15 mouse cellular contexts compared by ENCODE assay signal in genomic region chr4:145846793-145847192, GRCm38 (mm10). TPM values are rescaled to one million over a fixed set of nuclear protein-coding genes. Genes with fewer than 3 reads are reported as not detected.
DNase-seq lines count a peak whose midpoint lies in the region; ATAC-seq and TF ChIP-seq lines count a peak whose summit lies in the region.
"Not testable (repeated sequence)": the region's sequence is repeated elsewhere in the genome, so short reads cannot be mapped to it uniquely, and the experiment has no call there.
"Had no signal": no experiment of that assay in that cellular context is flagged by ENCODE, and none has a peak within 500 bp of the region (broad histone marks: within the 10 kb centered on the region; RNA-seq: fewer than 3 reads in every experiment).

No protein-coding gene starts in this region.

- not testable (repeated sequence) for H3K4me2 ChIP-seq in embryonic facial prominence, embryonic 13.5 days; hindbrain, embryonic 12.5 days (replicated peaks); intestine, postnatal 0 days (replicated peaks; ENCODE audit: low read depth); limb, embryonic 14.5 days (replicated peaks; ENCODE audit: low read depth, low read length, severe bottlenecking); lung, embryonic 15.5 days; midbrain, postnatal 0 days (ENCODE audit: low read depth, low read length, poor library complexity, severe bottlenecking)

- ATAC-seq in embryonic facial prominence, embryonic 13.5 days (ENCODE audit: insufficient number of reproducible peaks, insufficient read depth, low FRiP score, low TSS enrichment, low read depth) = peak; percentile 64
- peak; percentile 49; the same call in 1 of the 2 replicates for ATAC-seq in hindbrain, embryonic 12.5 days (ENCODE audit: low FRiP score)
- ATAC-seq in intestine, postnatal 0 days = peak; percentile 23; the same call in 1 of the 2 replicates
- ATAC-seq in limb, embryonic 14.5 days (ENCODE audit: low FRiP score, low read depth) = peak; percentile 56
- ATAC-seq in lung, embryonic 15.5 days (ENCODE audit: borderline replicate concordance, extremely low read depth, low FRiP score, low TSS enrichment) = peak; percentile 57
- ATAC-seq in midbrain, postnatal 0 days (ENCODE audit: low FRiP score) = peak; percentile 64

- TF ChIP-seq CTCF in intestine, postnatal 0 days (IDR thresholded peaks at IDR 0.05; ENCODE audit: low read depth); midbrain, postnatal 0 days (IDR thresholded peaks at IDR 0.05): not testable (repeated sequence)

- H3K36me3 ChIP-seq in embryonic facial prominence, embryonic 13.5 days; heart, embryonic 10.5 days; hindbrain, embryonic 12.5 days; intestine, postnatal 0 days (ENCODE audit: control insufficient read depth, insufficient read depth); limb, embryonic 14.5 days (ENCODE audit: control insufficient read depth, insufficient read depth, low read length); lung, embryonic 15.5 days; midbrain, postnatal 0 days (ENCODE audit: insufficient read depth, low read length): not testable (repeated sequence)

- peak; percentile 45 for DNase-seq in heart, embryonic 10.5 days (ENCODE audit: low spot score)
- DNase-seq in limb, embryonic 14.5 days (ENCODE audit: low spot score) = peak; percentile 1
- not testable (repeated sequence) for DNase-seq in midbrain, postnatal 0 days (ENCODE audit: low spot score)
- DNase-seq in thymus, postnatal 0 days (ENCODE audit: low spot score) = peak; percentile 1

- H3K27ac ChIP-seq in embryonic facial prominence, embryonic 13.5 days; heart, embryonic 10.5 days; hindbrain, embryonic 12.5 days; intestine, postnatal 0 days (ENCODE audit: low read depth, low read length); limb, embryonic 14.5 days (replicated peaks; ENCODE audit: low read depth, low read length); lung, embryonic 15.5 days; midbrain, postnatal 0 days (ENCODE audit: low read depth, low read length): not testable (repeated sequence)

- H3K27me3 ChIP-seq in embryonic facial prominence, embryonic 13.5 days; heart, embryonic 10.5 days (ENCODE audit: insufficient read depth, poor library complexity, severe bottlenecking); hindbrain, embryonic 12.5 days; intestine, postnatal 0 days (replicated peaks; ENCODE audit: control insufficient read depth, insufficient read depth, low read length); limb, embryonic 14.5 days (ENCODE audit: control insufficient read depth, insufficient read depth, low read length); lung, embryonic 15.5 days; midbrain, postnatal 0 days (ENCODE audit: insufficient read depth, low read length): not testable (repeated sequence)

- H3K4me1 ChIP-seq in embryonic facial prominence, embryonic 13.5 days; heart, embryonic 10.5 days; hindbrain, embryonic 12.5 days; intestine, postnatal 0 days (replicated peaks; ENCODE audit: control insufficient read depth, insufficient read depth, low read length); limb, embryonic 14.5 days (ENCODE audit: control insufficient read depth, insufficient read depth, low read length); lung, embryonic 15.5 days; midbrain, postnatal 0 days (ENCODE audit: insufficient read depth, low read length): not testable (repeated sequence)

- H3K9ac ChIP-seq in embryonic facial prominence, embryonic 13.5 days; hindbrain, embryonic 12.5 days; intestine, postnatal 0 days (ENCODE audit: low read depth, low read length); limb, embryonic 14.5 days (ENCODE audit: low read depth, low read length, severe bottlenecking); lung, embryonic 15.5 days; midbrain, postnatal 0 days (replicated peaks; ENCODE audit: low read length, poor library complexity, severe bottlenecking): not testable (repeated sequence)

- not testable (repeated sequence) for H3K4me3 ChIP-seq in embryonic facial prominence, embryonic 13.5 days; heart, embryonic 10.5 days; hindbrain, embryonic 12.5 days; intestine, postnatal 0 days (ENCODE audit: low read depth, low read length); limb, embryonic 14.5 days (replicated peaks; ENCODE audit: low read length); lung, embryonic 15.5 days; midbrain, postnatal 0 days (ENCODE audit: low read depth, low read length)

- H3K9me3 ChIP-seq in embryonic facial prominence, embryonic 13.5 days = peaks cover 11% of the 10 kb centered on the region; the same call in 1 of the 2 replicates
- H3K9me3 ChIP-seq in heart, embryonic 10.5 days; hindbrain, embryonic 12.5 days (replicated peaks); intestine, postnatal 0 days (ENCODE audit: control insufficient read depth); limb, embryonic 14.5 days (ENCODE audit: control insufficient read depth, low read length); lung, embryonic 15.5 days; midbrain, postnatal 0 days (ENCODE audit: low read length): not testable (repeated sequence)

- TF ChIP-seq POLR2A in limb, embryonic 14.5 days (IDR thresholded peaks at IDR 0.05; ENCODE audit: borderline replicate concordance, extremely low read depth, insufficient read depth, insufficient read length) = not testable (repeated sequence)

RNA-seq across cellular contexts. Expression of gene Zfp986, which starts 21.8 kb away (rescaled TPM):
- polyA plus RNA-seq in embryonic facial prominence, embryonic 13.5 days (2015; fragmentation: Nextera tagmentation; extraction: Ambion mirVana) = not detected in 2 replicates
- not detected in 2 replicates for polyA plus RNA-seq in heart, embryonic 10.5 days (2016; fragmentation: Nextera tagmentation; extraction: Ambion mirVana)
- not detected in 2 replicates for polyA plus RNA-seq in hindbrain, embryonic 12.5 days (2016; fragmentation: Nextera tagmentation; extraction: Ambion mirVana)
- not detected in 2 replicates for polyA plus RNA-seq in intestine, postnatal 0 days (2015; fragmentation: Nextera tagmentation; extraction: Ambion mirVana)
- polyA plus RNA-seq in limb, embryonic 14.5 days (2012; rRNA removed) = not detected in 2 replicates
- not detected in 2 replicates for polyA plus RNA-seq in limb, embryonic 14.5 days (2014; fragmentation: Nextera tagmentation; extraction: Ambion mirVana)
- polyA plus RNA-seq in lung, embryonic 15.5 days (2015; fragmentation: Nextera tagmentation; extraction: Ambion mirVana) = not detected in 2 replicates
- total RNA-seq in midbrain, postnatal 0 days (2014; rRNA removed) = 0.27 TPM in 1 of 2 replicates, not detected in the other
- not detected in 2 replicates for polyA plus RNA-seq in midbrain, postnatal 0 days (2015; fragmentation: Nextera tagmentation; extraction: Ambion mirVana)
- polyA plus RNA-seq in thymus, postnatal 0 days (2015; fragmentation: Nextera tagmentation; extraction: Ambion mirVana) = not detected in 2 replicates
- total RNA-seq: adrenal gland, postnatal 4 days; common myeloid progenitor, adult 5-6 weeks; gastrocnemius, adult 18-20 months; heart, postnatal 10 days; neutrophil, adult 5-6 weeks had no signal
- polyA plus RNA-seq: gonadal fat pad, adult 2 months; lung, adult 2 months had no signal
